Mouse (Mus musculus): ENCODE data around the gene Rassf8.

Rassf8 gene

DNA sequence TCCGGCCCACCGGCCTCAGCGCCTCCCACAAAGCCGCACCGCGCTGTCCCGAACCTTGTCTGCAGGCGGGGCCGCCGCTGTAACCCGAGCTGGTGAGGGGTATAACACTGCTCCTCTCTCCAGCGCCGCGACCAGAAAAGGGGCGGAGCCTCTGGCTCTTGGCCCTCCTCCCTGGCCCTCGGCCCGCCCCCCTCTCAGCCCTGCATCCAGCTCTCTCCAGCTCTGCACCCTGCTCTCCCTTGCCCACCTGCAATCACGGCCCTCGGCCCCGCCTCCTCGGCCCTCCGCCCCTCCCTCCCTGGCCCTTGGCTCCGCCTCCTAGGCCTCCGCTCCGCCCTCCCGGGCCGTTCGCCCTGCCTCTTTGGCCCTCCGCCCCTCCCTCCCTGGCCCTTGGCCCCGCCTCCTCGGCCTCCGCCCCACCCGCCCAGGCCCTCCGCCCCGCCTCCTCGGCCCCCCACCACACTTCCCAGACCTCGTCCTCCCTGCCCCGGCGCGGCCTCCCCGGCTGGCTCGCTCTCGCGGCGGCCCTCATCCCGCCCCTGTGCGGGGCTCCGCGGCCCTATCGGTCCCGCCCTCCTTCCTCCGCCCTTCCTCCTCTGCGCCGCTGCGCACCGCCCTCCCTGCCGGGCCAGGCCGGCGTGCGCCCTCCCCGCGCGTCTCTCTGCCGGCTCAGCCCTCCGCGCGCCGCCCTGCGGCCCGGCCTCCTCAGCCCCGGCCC lies at the start of gene Rassf8:
TSS of gene Rassf8 (plus strand) at position 617 of the 718 bp plus-strand sequence.
- DNase-seq (ENCODE audit: low read depth): peak; percentile 96

DNA sequence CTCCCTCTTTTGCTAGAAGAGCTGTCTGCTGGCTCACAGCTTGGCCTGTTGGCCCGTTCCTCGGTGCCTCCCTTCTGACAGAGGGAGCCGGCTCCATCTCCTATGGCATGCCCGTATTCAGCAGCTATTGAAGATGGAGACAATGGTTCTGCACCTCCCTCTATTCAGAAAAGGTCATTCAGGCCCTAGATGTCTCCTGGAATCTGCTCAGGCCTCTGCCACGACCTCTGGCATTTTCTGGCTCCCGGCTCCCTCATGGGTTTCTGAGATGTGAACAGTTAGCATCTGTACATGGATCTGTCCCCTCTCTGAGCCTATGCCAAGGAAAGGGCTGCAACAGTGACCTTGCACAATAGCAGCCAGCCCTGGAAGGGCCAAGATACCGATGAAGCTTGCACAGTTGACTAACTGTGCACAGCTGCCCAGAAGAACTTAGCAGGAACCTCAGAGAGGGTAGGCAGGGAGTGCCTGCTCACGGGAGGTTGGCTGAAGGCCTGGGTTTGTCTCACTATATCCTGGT lies 45.5 kb upstream of the Rassf8 start:
- DNase-seq (ENCODE audit: low read depth): peak; percentile 19

DNA sequence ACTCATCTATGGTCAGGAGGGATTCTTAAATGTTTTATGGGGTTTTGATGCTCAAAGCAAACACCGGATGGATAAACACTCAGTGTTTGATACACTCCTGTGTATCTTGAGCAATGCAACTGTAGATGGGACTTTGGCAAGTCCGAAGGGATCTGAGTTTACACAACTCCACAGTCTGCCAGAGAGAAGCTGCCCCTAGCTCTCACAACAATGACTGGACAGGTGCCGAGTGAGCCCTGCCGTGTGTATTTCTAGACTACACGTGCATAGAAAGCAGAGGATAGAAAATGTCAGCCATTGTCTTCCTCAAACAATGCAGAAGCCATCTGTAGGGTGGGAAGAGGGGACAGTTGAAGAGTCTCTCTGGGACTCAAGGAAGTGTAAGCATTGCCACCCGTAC lies 42.9 kb upstream of the Rassf8 start:
- DNase-seq (ENCODE audit: low read depth): no peak

DNA sequence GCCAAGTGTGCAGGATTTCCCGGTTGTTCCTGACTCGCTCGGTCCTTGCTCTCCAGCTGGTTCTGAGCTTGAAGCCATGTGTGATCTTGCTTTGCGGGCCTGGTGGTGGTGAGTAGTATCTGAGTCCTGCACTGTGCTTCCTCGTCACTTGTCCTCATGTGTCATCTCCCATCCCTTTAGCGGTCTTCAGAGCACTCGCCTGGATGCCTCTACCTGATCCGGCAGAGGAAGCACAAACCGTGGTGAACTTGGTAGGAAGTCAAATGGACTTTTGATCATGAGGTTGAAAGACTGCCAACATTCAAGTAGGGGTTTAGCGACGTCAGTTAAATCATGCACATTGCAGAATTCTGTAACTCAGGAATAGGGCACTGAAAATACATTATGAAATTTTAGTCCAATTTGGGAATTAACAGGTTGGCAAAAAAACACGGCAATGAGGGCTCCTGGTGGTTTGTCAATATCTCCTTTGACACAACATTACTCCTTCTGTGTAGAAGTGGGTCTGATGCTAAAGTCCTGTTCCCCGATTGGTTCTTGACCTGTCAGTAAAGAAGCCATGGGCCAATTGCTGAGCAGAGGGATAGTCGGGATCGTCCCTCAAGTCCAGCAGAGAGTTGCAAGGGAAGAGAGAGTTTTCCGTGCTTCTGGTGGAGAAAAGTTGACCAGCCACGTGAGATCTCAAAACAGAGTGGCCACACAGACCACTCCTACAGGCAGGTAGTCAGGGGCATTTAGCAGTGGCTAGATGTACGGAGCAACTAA lies 36.4 kb upstream of the Rassf8 start:
- no peak for DNase-seq (ENCODE audit: low read depth)

DNA sequence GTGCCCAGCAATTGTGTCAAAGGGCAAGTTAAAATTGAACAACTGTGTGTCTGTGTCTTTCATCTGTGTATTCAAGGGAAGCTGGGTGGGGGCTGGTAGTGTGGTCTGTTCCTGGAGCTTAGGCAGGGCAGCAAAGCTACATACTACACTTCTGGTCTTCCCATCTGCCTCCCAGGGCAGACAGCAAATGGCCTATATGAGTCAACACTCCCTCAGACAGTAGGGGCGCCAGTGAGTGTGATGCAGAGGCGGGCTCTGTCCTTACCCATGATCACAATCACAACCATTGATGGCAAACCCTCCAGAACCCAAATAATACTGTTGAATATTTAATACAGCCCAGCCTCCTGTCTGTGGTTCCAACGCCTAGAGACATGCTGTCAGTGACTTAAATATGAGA lies 35.8 kb upstream of the Rassf8 start:
- DNase-seq (ENCODE audit: low read depth): no peak

DNA sequence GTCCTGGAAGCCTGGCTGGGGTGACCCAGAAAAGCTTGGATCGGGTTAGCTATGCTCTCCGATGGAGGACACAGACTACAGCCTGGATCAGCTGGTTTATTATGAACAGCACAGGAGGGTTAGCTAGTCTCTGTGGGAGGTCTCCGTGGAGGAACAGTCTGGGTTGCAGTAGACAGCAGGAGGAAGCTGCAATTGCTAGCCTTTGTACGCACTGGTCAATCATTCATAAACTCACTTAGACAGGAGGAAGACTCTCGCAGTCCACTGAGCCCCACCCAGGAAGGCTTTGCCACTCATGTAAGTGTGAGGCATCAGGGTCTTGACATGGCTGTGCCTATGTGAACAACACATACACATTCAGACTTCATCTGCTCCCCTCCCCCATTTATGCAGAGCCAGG lies 35.2 kb upstream of the Rassf8 start:
- no peak for DNase-seq (ENCODE audit: low read depth)

DNA sequence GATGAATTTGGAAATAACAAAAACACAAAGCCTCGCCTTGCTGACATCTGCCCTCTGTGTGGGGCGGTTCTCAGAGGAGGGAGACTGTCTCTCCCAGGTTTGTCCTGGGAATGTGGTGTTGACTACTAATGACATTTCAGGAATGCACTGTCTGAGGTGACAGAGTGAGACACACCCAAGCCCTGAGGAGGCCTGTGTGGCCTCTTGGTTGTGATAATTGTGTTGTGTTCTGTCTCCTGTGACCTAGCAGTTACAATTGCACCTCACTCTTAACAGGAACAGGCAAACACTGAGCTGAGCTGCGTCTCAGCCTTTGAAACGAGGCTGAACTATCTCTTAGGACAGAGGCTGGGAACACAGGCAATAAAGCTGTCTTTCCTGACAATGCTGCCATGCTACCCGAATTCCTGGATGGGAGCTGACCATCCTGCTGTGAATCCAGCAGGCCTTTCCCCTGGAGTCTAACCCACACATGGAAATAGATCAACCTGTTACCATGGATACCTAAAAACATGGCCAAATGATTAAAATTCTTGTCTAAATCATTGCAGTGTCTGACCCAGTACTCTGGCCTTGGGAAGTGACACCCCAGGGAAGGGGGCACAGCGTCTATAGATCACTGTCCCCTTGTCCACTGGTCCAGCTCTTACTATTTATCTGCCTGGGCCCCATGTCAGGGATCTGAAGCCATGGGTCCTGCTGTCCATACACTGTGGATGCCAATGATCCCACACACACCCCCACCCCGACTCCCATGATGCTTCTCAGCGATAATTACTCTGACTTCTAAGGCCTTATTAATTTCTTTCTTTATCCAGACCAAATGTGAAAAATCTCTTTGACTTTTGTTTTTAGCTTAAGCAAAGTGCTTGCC lies 33.1 kb upstream of the Rassf8 start:
- DNase-seq (ENCODE audit: low read depth): peak; percentile 52

DNA sequence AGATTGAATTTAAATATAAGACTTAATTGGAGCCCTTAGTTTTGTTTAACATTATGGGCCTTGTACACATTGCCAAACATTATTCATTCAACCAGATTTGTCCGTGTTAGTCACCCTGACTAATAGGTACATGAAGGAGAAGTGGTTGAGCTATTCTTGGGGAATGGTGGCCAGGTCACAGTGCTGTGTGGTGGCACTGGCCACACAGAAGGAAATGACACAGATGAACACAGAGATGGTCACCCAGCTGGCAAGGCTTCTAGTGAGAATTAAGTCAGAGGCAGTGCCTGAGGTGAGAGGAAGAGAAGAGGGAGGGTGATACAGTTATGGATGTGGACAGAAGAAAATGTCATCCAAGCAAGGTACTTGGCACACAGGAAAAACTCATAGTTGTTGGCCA lies 32.4 kb upstream of the Rassf8 start:
- DNase-seq (ENCODE audit: low read depth): no peak

DNA sequence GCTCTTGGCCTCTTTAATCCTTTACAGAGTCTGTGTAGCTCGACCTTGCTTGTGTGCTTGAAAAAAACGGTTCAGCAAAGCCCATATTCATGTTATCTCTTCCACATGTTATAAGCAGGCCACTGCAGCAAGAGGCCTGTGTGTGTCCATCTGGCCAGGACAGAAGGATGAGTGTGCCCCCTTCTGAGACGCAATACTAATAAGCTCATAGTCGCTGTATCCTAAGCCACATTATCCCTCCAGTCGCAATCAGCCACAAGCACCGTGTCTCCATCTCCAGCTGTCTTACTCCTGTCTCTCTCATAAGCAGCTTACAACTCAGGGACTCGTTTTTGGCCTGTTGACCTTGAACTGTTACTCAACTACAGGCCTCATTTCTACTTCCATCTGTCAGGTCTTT lies 24.0 kb upstream of the Rassf8 start:
- DNase-seq (ENCODE audit: low read depth): no peak

DNA sequence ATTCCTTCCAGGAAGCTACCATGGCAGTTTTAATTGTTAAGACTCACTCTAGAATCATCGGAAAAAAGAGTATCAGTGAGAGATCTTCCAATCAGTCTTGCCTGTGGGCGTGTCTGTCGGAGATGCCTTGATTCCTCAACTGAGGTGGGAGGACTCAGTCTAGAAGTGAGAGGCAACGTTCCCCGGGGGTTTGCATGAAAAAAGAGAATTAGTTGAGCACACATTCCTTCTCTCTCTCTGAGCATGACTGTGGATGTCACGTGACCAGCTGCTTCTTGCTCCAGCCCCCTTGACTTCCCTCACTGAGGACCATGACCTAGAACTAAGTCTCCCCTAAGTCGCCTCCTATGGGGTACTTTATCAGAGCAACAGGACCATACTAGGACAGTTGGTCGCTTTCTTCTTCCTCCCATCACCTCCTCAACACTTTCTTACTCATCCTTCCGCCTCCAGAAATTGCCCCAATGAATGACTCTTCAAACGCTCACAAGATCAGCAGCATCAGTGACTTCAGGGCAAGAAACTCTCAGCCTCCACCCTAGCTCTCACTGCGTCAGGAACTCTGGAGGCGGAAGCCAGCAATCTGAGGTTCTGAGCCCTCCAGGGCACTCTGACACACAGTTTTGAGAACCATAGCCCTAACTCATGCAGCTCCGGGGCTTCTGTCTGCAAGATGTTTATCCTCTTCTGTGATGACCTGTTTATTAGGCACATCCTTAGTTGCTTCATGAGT lies 23.3 kb upstream of the Rassf8 start:
- DNase-seq (ENCODE audit: low read depth): peak; percentile 58

DNA sequence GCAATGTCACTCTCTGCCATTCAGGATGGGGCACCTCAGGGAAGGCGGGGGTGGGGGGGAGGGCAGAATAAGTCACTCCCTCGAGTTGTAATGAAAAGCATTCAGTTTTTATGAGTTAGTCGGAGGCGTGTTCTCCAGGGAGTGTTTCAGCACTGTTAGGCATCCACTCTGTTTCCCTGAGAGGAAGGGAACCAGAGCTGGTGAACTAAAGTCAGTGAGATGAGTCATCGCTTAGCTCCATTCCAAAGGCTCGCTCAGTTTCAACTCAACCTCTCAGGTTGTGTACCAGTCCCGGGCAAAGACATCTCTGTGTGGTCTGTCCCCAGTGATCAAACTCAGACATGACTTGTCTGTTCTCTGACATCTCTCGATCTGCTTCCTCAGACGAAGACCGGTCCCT lies 20.7 kb upstream of the Rassf8 start:
- peak; percentile 87 for DNase-seq (ENCODE audit: low read depth)

DNA sequence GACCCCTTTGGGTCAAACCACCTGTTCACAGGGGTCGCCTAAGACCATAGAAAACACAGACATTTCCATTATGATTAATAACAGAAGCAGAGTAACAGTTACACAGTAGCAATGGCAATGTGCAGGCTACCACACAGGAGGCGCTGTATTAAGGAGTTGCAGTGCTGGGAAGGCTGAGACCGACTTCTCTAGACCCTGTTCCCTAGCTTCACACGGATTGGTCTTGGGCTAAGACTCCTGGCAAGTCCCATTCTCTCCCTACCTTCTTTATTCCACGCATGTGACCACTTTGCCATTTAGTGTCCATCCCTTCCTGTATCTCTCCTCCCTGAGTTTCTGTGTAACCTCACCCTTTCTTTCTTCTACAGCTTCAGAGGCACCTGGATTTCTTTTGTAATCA lies 19.6 kb upstream of the Rassf8 start:
- no peak for DNase-seq (ENCODE audit: low read depth)

DNA sequence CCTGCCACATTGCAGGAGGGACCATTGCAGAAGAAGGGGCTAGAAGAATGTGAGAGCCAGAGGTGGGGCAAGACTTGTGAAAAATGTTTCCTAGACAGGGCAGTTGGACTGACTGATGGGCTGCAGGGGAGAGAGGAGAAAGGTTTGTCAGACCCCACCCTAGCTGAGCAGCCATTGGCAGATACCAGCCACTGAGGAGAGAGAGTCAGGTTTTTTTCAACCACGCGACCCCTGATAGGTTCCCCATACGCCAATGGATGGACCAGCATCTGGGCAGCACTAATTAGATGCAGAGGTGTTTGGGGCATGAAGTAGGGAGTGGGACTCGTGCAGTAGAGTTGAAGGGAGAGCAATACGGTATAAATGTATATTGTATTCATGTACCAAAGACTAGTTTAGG lies 13.7 kb upstream of the Rassf8 start:
- no peak for DNase-seq (ENCODE audit: low read depth)

DNA sequence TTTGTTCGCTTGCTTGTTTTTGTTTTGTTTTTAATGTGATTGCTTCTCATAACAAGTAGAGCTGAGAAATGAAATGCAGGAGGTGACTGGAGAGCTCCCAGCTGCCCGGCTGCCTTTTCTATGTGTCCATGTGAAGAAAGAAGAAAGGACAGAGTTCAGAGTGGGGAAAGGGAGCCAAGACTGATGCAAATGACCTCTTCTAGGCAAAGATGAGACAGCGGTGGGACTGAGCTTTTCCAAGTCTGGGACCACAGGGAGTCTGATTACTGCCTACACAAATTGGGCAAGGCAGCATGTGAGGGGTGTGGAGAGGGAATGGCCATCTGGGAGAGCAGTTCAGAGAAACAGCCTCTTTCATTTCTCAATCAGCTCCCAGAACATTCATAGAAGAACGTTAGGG lies 13.3 kb upstream of the Rassf8 start:
- DNase-seq (ENCODE audit: low read depth): peak; percentile 70

DNA sequence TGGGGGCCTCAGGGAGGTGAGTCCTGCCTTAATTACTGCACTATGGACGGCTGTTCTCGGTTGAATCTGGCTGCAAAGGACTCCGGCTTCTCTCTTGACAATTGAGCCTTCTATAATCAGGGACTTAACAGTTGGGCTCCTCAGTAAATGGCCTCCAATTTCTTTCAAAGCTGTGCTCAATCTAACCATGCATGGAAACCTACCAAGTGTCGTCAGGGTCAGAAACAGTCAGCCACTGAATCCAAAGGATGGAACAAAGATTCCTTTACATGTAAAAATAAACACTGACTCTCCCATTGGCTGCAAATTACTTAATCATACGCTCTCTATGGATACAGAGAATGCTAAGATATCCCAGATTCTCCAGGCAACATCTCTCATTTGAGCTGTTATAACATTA lies 12.6 kb upstream of the Rassf8 start:
- DNase-seq (ENCODE audit: low read depth): peak; percentile 60

DNA sequence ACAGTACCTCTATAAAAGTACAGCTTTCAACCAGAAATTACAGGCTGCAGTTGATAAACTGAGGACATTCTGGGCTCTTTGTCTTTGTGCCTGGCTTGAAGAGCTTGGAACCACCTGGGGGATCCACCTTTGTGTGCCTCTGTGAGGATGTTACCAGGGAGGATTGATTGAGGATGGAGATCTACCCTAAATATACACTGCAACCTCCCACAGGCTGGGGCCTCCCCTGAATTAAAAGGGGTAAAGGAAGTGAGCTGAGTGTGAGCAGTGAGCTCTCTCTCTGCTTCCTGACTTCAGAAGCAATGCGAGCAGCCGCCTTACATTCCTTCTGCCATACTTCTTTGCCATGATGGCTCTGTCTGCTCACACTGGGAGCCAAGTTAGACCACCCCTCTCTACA lies 10.4 kb upstream of the Rassf8 start:
- no peak for DNase-seq (ENCODE audit: low read depth)

DNA sequence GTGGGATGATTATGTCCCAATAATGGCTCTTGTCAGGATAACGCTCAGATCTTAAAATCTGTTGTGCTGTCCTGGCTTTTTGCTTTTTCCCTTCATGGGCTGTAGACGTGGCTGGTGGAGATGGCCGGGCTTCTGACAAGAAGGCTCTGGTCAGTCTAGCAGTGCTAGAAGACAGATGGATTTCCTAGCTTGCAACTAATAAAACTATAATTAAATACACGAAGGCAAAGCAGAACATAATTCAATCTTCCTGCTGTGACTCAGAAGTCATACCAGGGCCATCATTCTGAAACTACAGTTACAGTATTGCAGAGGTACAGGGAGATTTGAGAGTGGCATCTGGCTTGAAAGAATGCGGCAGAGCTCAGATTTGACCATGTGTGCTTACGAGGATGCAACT lies 7.3 kb upstream of the Rassf8 start:
- DNase-seq (ENCODE audit: low read depth): no peak

DNA sequence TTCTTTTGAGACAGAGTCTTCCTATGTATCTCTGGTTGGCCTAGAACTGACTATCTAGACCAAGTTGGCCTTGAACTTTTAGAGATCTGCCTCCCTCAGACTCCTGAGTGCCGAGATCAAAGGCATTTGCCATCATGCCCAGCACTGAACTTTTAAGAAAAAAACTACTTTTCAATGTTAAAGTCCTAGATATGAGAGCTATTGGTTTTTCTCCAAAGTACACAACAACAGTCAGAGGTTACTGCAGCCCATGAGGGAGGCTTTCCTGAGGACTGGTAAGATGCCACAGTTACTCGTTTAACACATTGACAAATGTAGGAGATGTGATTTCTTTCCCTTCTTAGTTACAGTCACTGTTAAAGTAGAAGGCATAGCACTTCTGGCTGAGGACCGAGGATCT lies 6.5 kb upstream of the Rassf8 start:
- DNase-seq (ENCODE audit: low read depth): no peak

DNA sequence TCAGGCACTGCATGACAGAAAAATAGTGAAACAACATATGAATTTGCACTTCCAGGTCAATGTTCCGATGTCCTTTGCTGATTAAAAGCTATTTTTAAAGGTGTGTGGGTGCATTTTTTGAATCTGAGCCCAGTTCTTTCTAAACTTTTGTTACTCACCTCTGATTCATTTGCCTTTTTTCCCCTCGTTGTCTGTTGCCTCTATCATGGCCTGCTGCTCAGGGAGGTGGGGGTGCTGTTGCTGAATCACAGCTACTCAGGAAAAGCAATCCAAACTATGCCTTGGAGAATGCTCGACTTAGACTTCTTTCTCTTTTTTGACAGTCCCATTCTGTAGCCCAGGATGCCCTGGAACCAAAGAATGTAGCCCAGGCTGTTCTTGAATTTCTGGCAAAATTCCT lies 1.3 kb upstream of the Rassf8 start:
- DNase-seq (ENCODE audit: low read depth): peak; percentile 88

DNA sequence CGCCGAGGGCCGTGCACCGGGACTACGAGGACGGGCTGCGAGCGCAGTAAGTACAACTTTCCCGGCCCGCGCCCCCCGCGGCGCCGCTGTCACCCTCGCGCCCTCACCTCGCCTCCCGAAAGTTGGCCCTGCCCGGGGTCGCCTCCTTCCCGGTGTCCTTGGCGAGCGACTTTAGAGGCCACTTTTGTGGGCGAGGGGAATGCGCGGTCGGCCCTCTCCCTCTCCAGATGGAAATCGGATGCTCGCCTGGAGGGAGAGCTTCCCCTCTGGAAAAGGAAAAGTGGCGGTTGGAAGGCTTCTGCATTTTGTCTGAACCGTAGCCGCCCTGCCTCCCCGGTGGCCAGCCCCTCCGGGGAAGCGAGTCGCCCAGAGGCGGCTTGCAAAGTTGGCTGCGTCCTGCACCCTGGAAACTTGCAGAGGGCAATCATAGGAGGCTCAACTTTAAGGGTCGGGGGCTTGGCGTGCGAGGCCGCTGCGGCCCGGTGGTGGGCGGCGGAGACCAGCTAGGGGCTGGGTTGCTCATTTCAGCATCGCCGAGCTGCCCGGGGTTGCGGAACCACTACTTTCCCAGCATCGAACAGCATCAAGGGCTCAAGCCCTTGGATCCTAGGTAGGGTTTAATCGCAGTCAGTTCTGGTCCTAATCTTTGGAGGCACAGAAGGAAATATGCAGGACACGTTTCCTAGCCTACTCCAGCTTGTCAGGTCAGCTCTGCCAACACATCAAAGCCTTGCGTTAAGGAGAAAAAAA lies 548 bp downstream of the Rassf8 start:
- DNase-seq (ENCODE audit: low read depth): peak; percentile 65
